Mouse (Mus musculus): Measurements from ENCODE around the gene Phf23. TPM values are rescaled to one million over a fixed set of nuclear protein-coding genes. Genes with fewer than 3 reads are reported as not detected.
A peak's percentile ranks its signal among the peaks of the same experiment; 100 is the strongest.

The Phf23 gene
- total RNA-seq, 2 experiments from 2014 or later, result 54.6 to 57.1 TPM

- DNase-seq, result no peak
Observed at GRCm38 (mm10) chr11:69970222-69970621, 25.4 kb upstream of the Phf23 start.

GRCm38 (mm10) chr11:69970775-69971174 is 24.8 kb upstream of the Phf23 start:
- no peak for DNase-seq

- peak in 1 of 2 experiments; percentile 51 for DNase-seq
Observed at GRCm38 (mm10) chr11:69974907-69975306, 20.7 kb upstream of the Phf23 start.

GRCm38 (mm10) chr11:69976271-69976670 is 19.3 kb upstream of the Phf23 start:
- DNase-seq, result no peak

GRCm38 (mm10) chr11:69979827-69980195 is 15.8 kb upstream of the Phf23 start:
- no peak for DNase-seq

- DNase-seq, result peak; percentile 94 to 96
Observed at GRCm38 (mm10) chr11:69980196-69981140, 15.1 kb upstream of the Phf23 start.

- peak; percentile 33 to 39 for DNase-seq
Observed at GRCm38 (mm10) chr11:69981141-69981762, 14.3 kb upstream of the Phf23 start, which contains the start of gene Ctdnep1. Ctdnep1 (plus strand) TSS chr11:69981156.

- no peak for DNase-seq
Observed at GRCm38 (mm10) chr11:69982225-69982624, 13.4 kb upstream of the Phf23 start, which contains the start of gene Elp5. Elp5 (minus strand) TSS chr11:69982517.

GRCm38 (mm10) chr11:69982877-69983276 is 12.7 kb upstream of the Phf23 start:
- DNase-seq, result no peak

GRCm38 (mm10) chr11:69983377-69983776 is 12.2 kb upstream of the Phf23 start:
- DNase-seq, result no peak

GRCm38 (mm10) chr11:69984431-69984830 is 11.1 kb upstream of the Phf23 start:
- no peak for DNase-seq

- DNase-seq, result no peak
Observed at GRCm38 (mm10) chr11:69989949-69990348, 5.6 kb upstream of the Phf23 start.

GRCm38 (mm10) chr11:69990850-69991691 is 4.5 kb upstream of the Phf23 start, which contains the start of gene Gabarap:
Gabarap (plus strand) TSS chr11:69991143.
- peak; percentile 96 to 98 for DNase-seq

GRCm38 (mm10) chr11:69991711-69992110 is 3.9 kb upstream of the Phf23 start:
- DNase-seq, result no peak

GRCm38 (mm10) chr11:69992396-69992795 is 3.2 kb upstream of the Phf23 start:
- no peak for DNase-seq

GRCm38 (mm10) chr11:69992932-69993331 is 2.6 kb upstream of the Phf23 start:
- DNase-seq, result no peak

GRCm38 (mm10) chr11:69994401-69995090 is 1.0 kb upstream of the Phf23 start:
- no peak for DNase-seq

- peak; percentile 74 to 86 for DNase-seq
Observed at GRCm38 (mm10) chr11:69996161-69997061, 834 bp downstream of the Phf23 start.

- DNase-seq, result peak; percentile 95 to 98
Observed at GRCm38 (mm10) chr11:69997070-69997509, 1.5 kb downstream of the Phf23 start.
